Mouse (Mus musculus) MEL (cell line): ENCODE measurements around the gene Caly. TPM values are rescaled to one million over a fixed set of nuclear protein-coding genes. Genes with fewer than 3 reads are reported as not detected.
A peak's percentile ranks its signal among the peaks of the same experiment; 100 is the strongest.

ENCODE experiments used
- DNase-seq: peaks from one replicate; pipeline ENCODE4 v3.0.0; 2011; ENCODE audit warnings: low read depth, low spot score
- H3K27ac ChIP-seq: 2 replicates; pipeline ENCODE4 v1.5.1; 2012; ENCODE audit warnings: low read depth, mild to moderate bottlenecking, control low read depth, low read length, moderate library complexity; ENCODE audit not compliant: control insufficient read depth
- H3K27me3 ChIP-seq, 2 experiments: fragments of 150-350 bp in 1 of 2; sonication (generic) in 1 of 2; 2 replicates each; pipeline ENCODE4 v1.6.1; 2012; ENCODE audit warnings: low read length in 2 of 2, mild to moderate bottlenecking in 2 of 2, improper control_type of control experiment in 1 of 2, moderate library complexity in 1 of 2; ENCODE audit not compliant: insufficient read depth in 2 of 2, control insufficient read depth in 1 of 2
- H3K36me3 ChIP-seq, 2 experiments: 2 replicates each; pipeline ENCODE4 v1.6.1; 2012 to 2014; ENCODE audit warnings: low read length in 2 of 2, improper control_type of control experiment in 1 of 2, inconsistent platforms in 1 of 2, mild to moderate bottlenecking in 1 of 2; ENCODE audit not compliant: insufficient read depth in 2 of 2, control insufficient read depth in 1 of 2
- H3K4me1 ChIP-seq, 2 experiments: fragments of 150-350 bp in 1 of 2; sonication (generic) in 1 of 2; 2 replicates each; pipeline ENCODE4 v1.6.1; 2012; ENCODE audit warnings: low read length in 2 of 2, improper control_type of control experiment in 1 of 2, mild to moderate bottlenecking in 1 of 2; ENCODE audit not compliant: insufficient read depth in 2 of 2, control insufficient read depth in 1 of 2
- H3K4me3 ChIP-seq, 2 experiments: fragments of 150-350 bp in 1 of 2; sonication (generic) in 1 of 2; 2 replicates each; pipeline ENCODE4 v1.5.1; 2012; ENCODE audit warnings: low read depth in 2 of 2, low read length in 2 of 2, mild to moderate bottlenecking in 2 of 2, moderate library complexity in 2 of 2, control low read depth in 1 of 2, improper control_type of control experiment in 1 of 2; ENCODE audit not compliant: control insufficient read depth in 1 of 2, insufficient read depth in 1 of 2
- H3K79me2 ChIP-seq: 2 replicates; pipeline ENCODE4 v1.6.1; 2012; ENCODE audit warnings: mild to moderate bottlenecking, low read length, moderate library complexity; ENCODE audit not compliant: control insufficient read depth, poor library complexity, insufficient read depth
- H3K9ac ChIP-seq: 2 replicates; pipeline ENCODE4 v1.6.1; 2012; ENCODE audit warnings: low read depth, mild to moderate bottlenecking, control low read depth, low read length, moderate library complexity; ENCODE audit not compliant: control insufficient read depth, poor library complexity, severe bottlenecking
- H3K9me3 ChIP-seq: fragments of 150-350 bp; sonication (generic); replicated peaks from 2 replicates; pipeline ENCODE4 v1.6.1; 2012; ENCODE audit warnings: mild to moderate bottlenecking, low read length, improper control_type of control experiment, moderate library complexity; ENCODE audit not compliant: insufficient read depth
- CHD1 ChIP-seq: IDR thresholded peaks from 2 replicates; pipeline ENCODE4 v1.6.1; 2012; ENCODE audit warnings: low read depth, mild to moderate bottlenecking, inconsistent platforms, low read length, improper control_type of control experiment
- ELF1 ChIP-seq: IDR thresholded peaks from 2 replicates; pipeline ENCODE4 v1.6.1; 2014; ENCODE audit warnings: low read depth, mild to moderate bottlenecking, inconsistent platforms, low read length, improper control_type of control experiment, moderate library complexity
- ETS1 ChIP-seq: IDR thresholded peaks from 2 replicates; pipeline ENCODE4 v1.6.1; 2012; ENCODE audit warnings: low read depth, mild to moderate bottlenecking, inconsistent platforms, low read length, improper control_type of control experiment, moderate library complexity
- HCFC1 ChIP-seq: IDR thresholded peaks from 2 replicates; pipeline ENCODE4 v1.6.1; 2012; ENCODE audit warnings: low read depth, mild to moderate bottlenecking, inconsistent platforms, low read length, improper control_type of control experiment, moderate library complexity
- KAT2A ChIP-seq: conservative IDR thresholded peaks from 2 replicates; pipeline ENCODE4 v1.6.1; 2012; ENCODE audit warnings: low read depth, low read length, improper control_type of control experiment, inconsistent platforms
- MAFK ChIP-seq: IDR thresholded peaks from 2 replicates; pipeline ENCODE4 v1.6.1; 2011; ENCODE audit warnings: low read depth, mild to moderate bottlenecking, low read length, improper control_type of control experiment, borderline replicate concordance
- MAX ChIP-seq: IDR thresholded peaks from 2 replicates; pipeline ENCODE4 v1.6.1; 2011; ENCODE audit warnings: low read length, improper control_type of control experiment
- NELFE ChIP-seq: IDR thresholded peaks from 2 replicates; pipeline ENCODE4 v1.6.1; 2011; ENCODE audit warnings: low read depth, low read length, improper control_type of control experiment
- NRF1 ChIP-seq: IDR thresholded peaks from 2 replicates; pipeline ENCODE4 v1.6.1; 2014; ENCODE audit warnings: low read depth, mild to moderate bottlenecking, inconsistent platforms, low read length, improper control_type of control experiment, moderate library complexity; ENCODE audit not compliant: poor library complexity, insufficient read depth, severe bottlenecking
- POLR2AphosphoS5 ChIP-seq: IDR thresholded peaks from 2 replicates; pipeline ENCODE4 v1.6.1; 2012; ENCODE audit warnings: low read depth, borderline replicate concordance, mild to moderate bottlenecking, inconsistent platforms, low read length, moderate library complexity, mixed read lengths
- RCOR1 ChIP-seq: IDR thresholded peaks from 2 replicates; pipeline ENCODE4 v1.6.1; 2012; ENCODE audit warnings: low read depth, mild to moderate bottlenecking, inconsistent platforms, low read length, improper control_type of control experiment
- SIN3A ChIP-seq: IDR thresholded peaks from 2 replicates; pipeline ENCODE4 v1.6.1; 2012; ENCODE audit warnings: low read length, improper control_type of control experiment, inconsistent platforms
- USF2 ChIP-seq, 2 experiments: IDR thresholded peaks; 2 replicates each; pipeline ENCODE4 v1.6.1; 2011 to 2012; ENCODE audit warnings: improper control_type of control experiment in 2 of 2, low read length in 2 of 2, borderline replicate concordance in 1 of 2, inconsistent platforms in 1 of 2, low read depth in 1 of 2, mild to moderate bottlenecking in 1 of 2; ENCODE audit not compliant: insufficient read depth in 1 of 2
- polyA plus RNA-seq, 2 experiments: library from polyadenylated mRNA; stranded (reverse) in 1 of 2; unstranded in 1 of 2; fragments of >175 nt in 1 of 2; fragments of >200 nt in 1 of 2; gene quantifications; 2 replicates each; pipeline versions ENCODE4 v1.2.1 to v1.2.4; 2012; ENCODE audit warnings: low replicate concordance in 2 of 2, low read depth in 1 of 2; ENCODE audit not compliant: insufficient read length in 2 of 2, insufficient read depth in 1 of 2, missing spikeins in 1 of 2
- total RNA-seq: library from RNA; depleted of rRNA; stranded (reverse); fragments of 300-350 nt; gene quantifications from 2 replicates; pipeline ENCODE4 v1.2.3, GENCODE M21; 2012

The Caly gene
- total and polyA plus RNA-seq, 3 experiments = 0.11 TPM; not detected in 2

DNA sequence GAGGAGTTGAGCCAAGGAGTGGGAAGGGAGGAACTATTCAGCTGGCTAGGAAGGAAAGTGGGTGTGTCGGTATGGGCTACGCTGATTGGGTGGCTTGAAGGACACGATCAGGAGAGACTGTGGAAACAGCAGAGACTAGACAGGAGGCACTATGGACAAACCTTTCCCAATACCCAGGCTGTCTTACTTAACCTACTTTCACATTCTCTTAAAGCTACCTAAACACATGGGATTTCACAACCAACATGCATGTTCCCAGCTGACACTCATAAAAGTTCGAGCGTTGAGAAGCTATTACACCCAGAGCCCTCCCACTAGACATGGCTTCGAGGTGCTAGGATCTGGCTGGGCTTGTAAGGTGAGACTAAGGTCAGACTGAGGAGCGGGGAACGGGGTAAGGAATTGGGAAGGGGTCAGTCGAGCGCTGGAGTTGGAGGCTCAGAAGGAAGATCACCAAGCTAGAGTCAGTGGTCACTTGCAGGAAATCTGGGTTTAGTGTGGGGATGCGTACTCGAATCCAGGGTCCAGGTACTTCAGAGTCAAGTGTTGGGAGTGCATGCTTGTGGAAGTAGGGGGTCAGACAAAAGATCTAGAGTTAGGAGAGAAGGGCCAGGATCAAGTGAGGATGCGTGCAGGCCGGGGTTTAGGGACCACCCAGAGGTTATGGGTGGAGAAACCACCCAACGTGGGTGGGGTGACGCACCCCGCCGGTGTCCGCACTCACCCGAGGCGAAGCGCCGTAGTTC is 33.4 kb upstream of the Caly start, which contains the start of gene Paox:
Paox (plus strand) TSS at position 217 of the 746 bp plus-strand sequence.
- no peaks in the 10 kb centered on the region for H3K9me3 ChIP-seq
- TF ChIP-seq RCOR1 (no peak), ETS1 (peak; percentile 20; the same call in 1 of the 2 replicates), SIN3A (peak; percentile 55)
- TF ChIP-seq, all 39 proteins: peak for 2
- H3K36me3 ChIP-seq = peaks cover 0 to 2% of the 10 kb centered on the region in 2 experiments; a peak in 2 of 4 replicates
- no peaks in the 10 kb centered on the region for H3K27me3 ChIP-seq
- peak within 1 kb of the TSS; percentile 65 for H3K27ac ChIP-seq
- DNase-seq = peak; percentile 81
- peaks cover 3% of the 10 kb centered on the region for H3K79me2 ChIP-seq
- H3K4me3 ChIP-seq = peak within 1 kb of the TSS; percentile 73 to 79
- H3K4me1 ChIP-seq = peaks cover 5% of the 10 kb centered on the region in 2 experiments; a peak in 3 of 4 replicates
- peak within 1 kb of the TSS; percentile 81 for H3K9ac ChIP-seq

DNA sequence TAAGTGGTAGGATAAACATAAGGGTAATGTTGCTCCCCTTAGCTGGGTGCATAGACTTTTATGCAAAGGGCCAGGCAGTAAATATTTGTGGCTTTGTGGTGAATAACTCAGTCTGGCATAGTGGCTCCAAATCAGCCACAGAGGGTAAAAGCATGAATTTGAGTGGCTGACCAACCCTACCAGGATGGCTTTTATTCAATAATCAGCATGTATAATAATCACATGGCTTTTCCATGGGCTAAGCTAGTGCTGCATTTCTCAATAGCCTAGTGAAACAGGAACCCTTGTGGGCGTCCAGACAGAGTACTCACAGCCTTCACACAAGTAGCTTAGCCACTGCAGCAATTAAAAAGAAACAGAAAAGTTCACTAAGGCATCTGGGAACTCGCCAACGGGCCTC is 29.6 kb upstream of the Caly start:
- DNase-seq = no peak
- no peaks in the 10 kb centered on the region for H3K9me3 ChIP-seq
- H3K4me3 ChIP-seq = no peak overlapping the region
- no peak overlapping the region for H3K27ac ChIP-seq
- H3K79me2 ChIP-seq = peaks cover 3% of the 10 kb centered on the region
- peaks cover under 1% of the 10 kb centered on the region in 2 experiments; a peak in 3 of 4 replicates for H3K4me1 ChIP-seq
- no peak for TF ChIP-seq ELF1
- TF ChIP-seq MAFK = no peak
- no peak for TF ChIP-seq HCFC1
- TF ChIP-seq KAT2A = no peak
- no peak for TF ChIP-seq USF2 (IDR thresholded peaks at IDR 0.05; ENCODE audit: borderline replicate concordance in 1 of 2, insufficient read depth in 1 of 2, low read depth in 1 of 2, low read length in 2 of 2)
- no peak for TF ChIP-seq POLR2AphosphoS5
- TF ChIP-seq CHD1 = no peak
- TF ChIP-seq NRF1 = no peak
- TF ChIP-seq NELFE = no peak
- no peak for TF ChIP-seq MAX
- H3K9ac ChIP-seq = no peak overlapping the region
- H3K27me3 ChIP-seq = no peaks in the 10 kb centered on the region
- peaks cover under 1 to 2% of the 10 kb centered on the region in 2 experiments; a peak in 3 of 4 replicates for H3K36me3 ChIP-seq
